ENCODE assay signal across 17 mouse cellular contexts in the genomic region with DNA sequence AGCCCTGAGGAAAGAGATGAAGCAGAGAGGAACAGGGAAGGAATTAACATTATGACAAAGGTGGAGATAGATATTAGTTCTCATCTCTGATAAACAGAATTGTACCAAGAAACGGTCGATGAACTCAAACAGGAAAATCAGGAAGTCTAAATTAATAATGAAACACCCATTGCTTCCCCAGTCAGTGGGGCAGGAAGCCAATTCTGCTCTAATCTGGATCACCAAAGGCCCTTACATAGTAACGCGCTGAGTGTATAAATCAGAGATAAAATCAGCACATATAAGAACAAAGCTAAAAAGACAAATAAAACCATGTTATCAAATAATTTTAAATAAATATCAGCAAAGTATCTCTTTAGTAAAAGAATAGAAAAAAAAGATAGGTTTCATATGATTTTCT. TPM values are rescaled to one million over a fixed set of nuclear protein-coding genes. Genes with fewer than 3 reads are reported as not detected.
DNase-seq lines count a peak whose midpoint lies in the region; ATAC-seq and TF ChIP-seq lines count a peak whose summit lies in the region.
"Had no signal": no experiment of that assay in that cellular context is flagged by ENCODE, and none has a peak within 500 bp of the region (broad histone marks: within the 10 kb centered on the region; RNA-seq: fewer than 3 reads in every experiment).

No protein-coding gene starts in this region.

- TF ChIP-seq POLR2A in lung, adult 2 months (IDR thresholded peaks at IDR 0.05; ENCODE audit: borderline replicate concordance, extremely low read depth, low read depth, low read length): no peak

- ATAC-seq in lung, embryonic 14.5 days (ENCODE audit: insufficient read depth): no peak
- ATAC-seq in common myeloid progenitor, adult 5-6 weeks (replicated peaks; ENCODE audit: low read depth, poor library complexity, severe bottlenecking): peak; percentile 62
- ATAC-seq in hindbrain, embryonic 11.5 days (ENCODE audit: low FRiP score): no peak
- ATAC-seq: CD4-positive, CD25-positive, alpha-beta regulatory T cell, adult 4 months had no signal

- peaks cover 30% of the 10 kb centered on the region for H3K36me3 ChIP-seq in lung, embryonic 14.5 days (ENCODE audit: insufficient read depth)
- H3K36me3 ChIP-seq in hindbrain, embryonic 11.5 days (ENCODE audit: control insufficient read depth, insufficient read depth, low read length): no peaks in the 10 kb centered on the region
- H3K36me3 ChIP-seq in hindbrain, embryonic 10.5 days: peaks cover 49% of the 10 kb centered on the region

- no peak overlapping the region for H3K27ac ChIP-seq in lung, embryonic 14.5 days (ENCODE audit: low read depth)
- no peak overlapping the region for H3K27ac ChIP-seq in hindbrain, embryonic 11.5 days (ENCODE audit: low read depth, low read length)
- no peak overlapping the region for H3K27ac ChIP-seq in hindbrain, embryonic 10.5 days
- H3K27ac ChIP-seq: embryonic facial prominence, embryonic 12.5 days; left cerebral cortex, adult 2 months; limb, embryonic 12.5 days; neural tube, embryonic 13.5 days had no signal

- H3K9ac ChIP-seq in lung, embryonic 14.5 days: no peak overlapping the region
- no peak overlapping the region for H3K9ac ChIP-seq in hindbrain, embryonic 11.5 days (ENCODE audit: low read depth, low read length)
- H3K9ac ChIP-seq: embryonic facial prominence, embryonic 12.5 days; limb, embryonic 12.5 days; neural tube, embryonic 13.5 days had no signal

- DNase-seq in heart, adult 8-10 months (ENCODE audit: low spot score): peak; percentile 11
- DNase-seq in heart, postnatal 4 days: no peak
- DNase-seq in lung, embryonic 14.5 days: peak; percentile 24
- no peak for DNase-seq in lung, adult 2 months
- DNase-seq in lung, postnatal 36 days: peak; percentile 52
- no peak for DNase-seq in hindbrain, embryonic 11.5 days (ENCODE audit: low spot score)
- no peak for DNase-seq in hindbrain, embryonic 10.5 days (ENCODE audit: low spot score)
- DNase-seq: cerebellum, adult 11 months; cerebellum, postnatal 36 days; right cerebral cortex, postnatal 25 days; thymus, postnatal 4 days had no signal

- no peaks in the 10 kb centered on the region for H3K27me3 ChIP-seq in lung, embryonic 14.5 days (ENCODE audit: insufficient read depth, low read length)
- no peaks in the 10 kb centered on the region for H3K27me3 ChIP-seq in hindbrain, embryonic 11.5 days (ENCODE audit: control insufficient read depth, insufficient read depth, low read length)
- no peaks in the 10 kb centered on the region for H3K27me3 ChIP-seq in hindbrain, embryonic 10.5 days (ENCODE audit: insufficient read depth, poor library complexity, severe bottlenecking)
- H3K27me3 ChIP-seq: embryonic facial prominence, embryonic 12.5 days; limb, embryonic 12.5 days; neural tube, embryonic 13.5 days had no signal

- TF ChIP-seq CTCF in lung, embryonic 14.5 days (IDR thresholded peaks at IDR 0.05; ENCODE audit: low read depth): no peak
- no peak for TF ChIP-seq CTCF in lung, adult 2 months (IDR thresholded peaks at IDR 0.05; ENCODE audit: insufficient read depth, low read length)

- no peak overlapping the region for H3K4me3 ChIP-seq in lung, embryonic 14.5 days (ENCODE audit: low read depth, low read length)
- no peak overlapping the region for H3K4me3 ChIP-seq in lung, adult 2 months (replicated peaks; ENCODE audit: extremely low read depth, low read depth, low read length)
- H3K4me3 ChIP-seq in hindbrain, embryonic 11.5 days (ENCODE audit: low read depth, low read length): no peak overlapping the region
- no peak overlapping the region for H3K4me3 ChIP-seq in hindbrain, embryonic 10.5 days
- H3K4me3 ChIP-seq: embryonic facial prominence, embryonic 12.5 days; left cerebral cortex, adult 2 months; limb, embryonic 12.5 days; neural tube, embryonic 13.5 days had no signal

- no peaks in the 10 kb centered on the region for H3K9me3 ChIP-seq in lung, embryonic 14.5 days (ENCODE audit: low read depth, low read length)
- H3K9me3 ChIP-seq in hindbrain, embryonic 11.5 days (ENCODE audit: control insufficient read depth, low read length): no peaks in the 10 kb centered on the region
- H3K9me3 ChIP-seq in hindbrain, embryonic 10.5 days: no peaks in the 10 kb centered on the region
- H3K9me3 ChIP-seq: embryonic facial prominence, embryonic 12.5 days; limb, embryonic 12.5 days; neural tube, embryonic 13.5 days had no signal

- H3K4me1 ChIP-seq in lung, embryonic 14.5 days (ENCODE audit: insufficient read depth): no peaks in the 10 kb centered on the region
- H3K4me1 ChIP-seq in lung, adult 2 months (ENCODE audit: control insufficient read depth, insufficient read depth, low read length): 0 out of 2 replicates have a peak, but pooled peaks cover 2% of the 10 kb centered on the region
- no peaks in the 10 kb centered on the region for H3K4me1 ChIP-seq in hindbrain, embryonic 11.5 days (replicated peaks; ENCODE audit: control insufficient read depth, insufficient read depth, low read length)
- H3K4me1 ChIP-seq in hindbrain, embryonic 10.5 days (replicated peaks): 0 out of 2 replicates have a peak, but pooled peaks cover 4% of the 10 kb centered on the region
- H3K4me1 ChIP-seq: neural tube, embryonic 13.5 days had no signal

- H3K4me2 ChIP-seq in lung, embryonic 14.5 days: no peak overlapping the region
- no peak overlapping the region for H3K4me2 ChIP-seq in hindbrain, embryonic 11.5 days (replicated peaks; ENCODE audit: low read depth, low read length)
- H3K4me2 ChIP-seq: embryonic facial prominence, embryonic 12.5 days; limb, embryonic 12.5 days; neural tube, embryonic 13.5 days had no signal

- 66% methylated on average over 4 of the region's 4 CpGs for WGBS in lung, embryonic 14.5 days
- 24% methylated on average over 4 of the region's 4 CpGs for WGBS in lung, adult 2 months
- 92% methylated on average over 4 of the region's 4 CpGs for WGBS in hindbrain, embryonic 11.5 days
- 97% methylated on average over 4 of the region's 4 CpGs for WGBS in hindbrain, embryonic 10.5 days

RNA-seq across cellular contexts. Expression of gene Slc30a7, which starts 15.1 kb away (rescaled TPM):
- 10 to 100 TPM; 10.0 to 17.4 (median 10.9) TPM for total RNA-seq in heart, adult 8-10 months (2022)
- 10 to 100 TPM; 26.7 to 27.0 TPM for total RNA-seq in heart, postnatal 4 days (2021)
- polyA plus RNA-seq in lung, embryonic 14.5 days (2014; fragmentation: Nextera tagmentation; extraction: Ambion mirVana): 31.3 and 34.3 TPM in 2 replicates
- polyA plus RNA-seq in lung, adult 2 months (2012; rRNA removed): 11.5 and 16.2 TPM in 2 replicates
- 39.8 and 81.2 TPM in 2 replicates for total RNA-seq in common myeloid progenitor, adult 5-6 weeks (2017)
- polyA plus RNA-seq in hindbrain, embryonic 11.5 days (2014; fragmentation: Nextera tagmentation; extraction: Ambion mirVana): 29.3 and 31.2 TPM in 2 replicates
- polyA plus RNA-seq in hindbrain, embryonic 10.5 days (2016; fragmentation: Nextera tagmentation; extraction: Ambion mirVana): 21.0 and 26.4 TPM in 2 replicates

RNA-seq across cellular contexts. Expression of gene Extl2, which starts 15.2 kb away (rescaled TPM):
- total RNA-seq in heart, adult 8-10 months (2022): 10 to 100 TPM; 13.1 to 17.8 (median 15.4) TPM
- 10 to 100 TPM; 18.7 to 19.1 TPM for total RNA-seq in heart, postnatal 4 days (2021)
- 22.0 and 22.8 TPM in 2 replicates for polyA plus RNA-seq in lung, embryonic 14.5 days (2014; fragmentation: Nextera tagmentation; extraction: Ambion mirVana)
- 9.8 and 10.9 TPM in 2 replicates for polyA plus RNA-seq in lung, adult 2 months (2012; rRNA removed)
- 8.3 and 9.3 TPM in 2 replicates for total RNA-seq in common myeloid progenitor, adult 5-6 weeks (2017)
- 28.7 and 31.0 TPM in 2 replicates for polyA plus RNA-seq in hindbrain, embryonic 11.5 days (2014; fragmentation: Nextera tagmentation; extraction: Ambion mirVana)
- 20.7 and 23.6 TPM in 2 replicates for polyA plus RNA-seq in hindbrain, embryonic 10.5 days (2016; fragmentation: Nextera tagmentation; extraction: Ambion mirVana)

Comparison
In these comparisons a context has a peak if more than half of its experiments do, and no peak if none do; other contexts are left out.
1. DNase-seq: peak in heart, adult 8-10 months (single experiment), lung, embryonic 14.5 days (single experiment) and lung, postnatal 36 days (single experiment); none in heart, postnatal 4 days (single experiment), lung, adult 2 months (single experiment), hindbrain, embryonic 11.5 days (single experiment) and hindbrain, embryonic 10.5 days (single experiment).